Mouse (Mus musculus) liver, adult 2 months (tissue): Measurements from ENCODE around the gene Cdkal1. TPM values are rescaled to one million over a fixed set of nuclear protein-coding genes. Genes with fewer than 3 reads are reported as not detected.

Source experiments
- DNase-seq: peaks from one replicate; pipeline ENCODE4 v3.0.0-alpha.2; 2011; ENCODE audit warnings: low read depth, low spot score; ENCODE audit errors: extremely low read depth
- H3K27ac ChIP-seq: fragments of 200-500 bp; replicated peaks from 2 replicates; pipeline ENCODE4 v1.5.1; 2012; ENCODE audit warnings: low read depth, mild to moderate bottlenecking, control low read depth, inconsistent platforms, low read length; ENCODE audit not compliant: insufficient read depth
- H3K27me3 ChIP-seq: fragments of 200-500 bp; 2 replicates; pipeline ENCODE4 v1.6.1; 2012; ENCODE audit warnings: mild to moderate bottlenecking, moderate library complexity, low read length, inconsistent platforms; ENCODE audit not compliant: control insufficient read depth, insufficient read depth
- H3K36me3 ChIP-seq: fragments of 200-500 bp; 2 replicates; pipeline ENCODE4 v1.6.1; 2012; ENCODE audit warnings: low read length, inconsistent platforms; ENCODE audit not compliant: control insufficient read depth, insufficient read depth
- H3K4me1 ChIP-seq: fragments of 200-500 bp; 2 replicates; pipeline ENCODE4 v1.6.1; 2011; ENCODE audit warnings: low read length; ENCODE audit not compliant: control insufficient read depth, insufficient read depth
- H3K4me3 ChIP-seq: fragments of 200-500 bp; 2 replicates; pipeline ENCODE4 v1.5.1; 2011; ENCODE audit warnings: low read depth, mild to moderate bottlenecking, control low read depth, low read length, moderate library complexity; ENCODE audit not compliant: insufficient read depth
- H3K79me2 ChIP-seq: fragments of 200-500 bp; 2 replicates; pipeline ENCODE4 v1.6.1; 2012; ENCODE audit warnings: inconsistent platforms, mild to moderate bottlenecking, low read length, moderate library complexity; ENCODE audit not compliant: control insufficient read depth, insufficient read depth
- H3K9ac ChIP-seq: fragments of 200-500 bp; 2 replicates; pipeline ENCODE4 v1.6.1; 2012; ENCODE audit warnings: low read depth, mild to moderate bottlenecking, control low read depth, inconsistent platforms, low read length
- CTCF ChIP-seq: fragments of 200-500 bp; IDR thresholded peaks from 2 replicates; pipeline ENCODE4 v1.5.1; 2011; ENCODE audit warnings: low read depth, low read length, control low read depth
- POLR2A ChIP-seq: fragments of 200-500 bp; IDR thresholded peaks from 2 replicates; pipeline ENCODE4 v1.6.1; 2011; ENCODE audit warnings: low read length, control low read depth; ENCODE audit not compliant: insufficient read depth; ENCODE audit errors: extremely low read depth
- WGBS: fragments of 180-500 bp; shearing (Covaris S2); methylation state at CpG from one replicate; pipeline ENCODE4 v1.1.7; 2018; 5-methylcytosine and 5-hydroxymethylcytosine counted together
- polyA plus RNA-seq: library from polyadenylated mRNA; depleted of rRNA; stranded (reverse); fragments of >200 nt; gene quantifications from 2 replicates; pipeline ENCODE4 v1.2.3, GENCODE M21; 2012
- total RNA-seq: library from RNA; depleted of rRNA; stranded (reverse); fragments of >200 nt; gene quantifications from 2 replicates; pipeline ENCODE4 v1.2.3, GENCODE M21; 2014

The Cdkal1 gene
- total and polyA plus RNA-seq, 2 experiments: 1.7 to 13.6 TPM

DNA sequence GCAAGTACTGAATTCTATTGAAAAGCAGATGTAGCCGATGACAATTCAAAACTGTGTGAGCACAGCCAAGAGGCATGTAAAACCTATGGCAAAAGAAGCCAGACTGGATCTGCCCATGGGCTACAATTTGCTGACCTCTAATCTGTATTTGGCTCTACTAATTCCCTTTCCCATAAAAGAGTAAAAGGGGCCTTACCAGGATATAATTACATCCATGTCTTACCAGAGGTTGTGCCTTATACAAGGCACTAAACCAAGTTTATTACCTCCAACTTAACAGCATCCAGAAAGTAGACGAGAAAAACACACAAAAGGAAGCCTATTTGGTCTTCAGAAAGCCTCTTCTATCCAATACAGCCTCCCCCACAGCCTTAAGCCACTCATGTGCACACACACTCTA lies 213.2 kb downstream of the Cdkal1 start:
- Histone ChIP-seq H3K9ac (no peak overlapping the region), H3K27me3 (no peaks in the 10 kb centered on the region), H3K36me3 (no peaks in the 10 kb centered on the region), H3K4me3 (no peak overlapping the region), H3K4me1 (peaks cover 9% of the 10 kb centered on the region), H3K27ac (no peak overlapping the region), H3K79me2 (no peaks in the 10 kb centered on the region)
- WGBS: 96% methylated on average over 2 of the region's 2 CpGs
- TF ChIP-seq POLR2A (no peak), CTCF (no peak)
- no peak for DNase-seq

DNA sequence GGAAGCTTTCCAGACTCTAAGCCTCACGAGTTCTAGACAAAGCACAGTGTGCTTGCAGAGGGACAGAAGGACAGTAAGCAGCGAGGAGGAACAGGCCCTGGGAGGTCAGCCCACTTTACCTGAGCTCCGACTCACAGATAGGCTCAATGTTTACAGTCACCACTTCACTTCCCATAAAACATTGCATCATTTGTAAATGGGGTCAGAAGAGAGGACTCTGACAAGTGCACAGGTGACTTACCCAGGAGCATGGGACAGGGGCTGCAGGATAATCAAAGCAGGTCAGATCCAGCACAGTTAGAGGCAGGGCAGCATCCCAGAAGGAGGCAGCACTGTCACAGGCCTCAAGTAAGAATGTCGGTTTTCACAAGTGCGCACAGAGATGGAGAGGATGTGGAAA lies 214.3 kb downstream of the Cdkal1 start:
- TF ChIP-seq CTCF (no peak), POLR2A (no peak)
- Histone ChIP-seq H3K79me2 (peaks cover 2% of the 10 kb centered on the region; the same call in 1 of the 2 replicates), H3K27me3 (no peaks in the 10 kb centered on the region), H3K4me1 (peaks cover 9% of the 10 kb centered on the region), H3K9ac (no peak overlapping the region), H3K36me3 (no peaks in the 10 kb centered on the region), H3K4me3 (no peak overlapping the region), H3K27ac (no peak overlapping the region)
- WGBS: 39% methylated on average over 5 of the region's 5 CpGs
- peak; percentile 78 for DNase-seq

DNA sequence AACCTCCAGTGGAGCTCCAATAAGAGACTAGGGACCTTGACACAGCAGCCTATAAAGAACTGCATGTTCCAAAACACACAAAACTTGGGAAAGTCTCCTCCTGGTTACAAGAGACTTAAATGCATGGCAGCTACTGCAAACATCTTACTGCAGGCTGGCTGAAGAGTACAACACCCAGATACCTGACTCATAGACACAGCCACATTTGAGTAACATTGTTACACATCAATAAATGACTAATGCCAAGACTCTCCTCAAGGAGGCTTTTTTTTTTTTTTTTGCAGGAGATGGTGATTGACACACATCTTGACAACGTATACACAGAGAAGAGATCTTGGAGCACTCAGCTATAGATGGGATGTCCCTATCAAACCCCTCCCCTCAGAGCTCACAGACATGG lies 215.3 kb downstream of the Cdkal1 start:
- no peak overlapping the region for H3K27ac ChIP-seq
- H3K4me1 ChIP-seq: peaks cover 9% of the 10 kb centered on the region
- no peaks in the 10 kb centered on the region for H3K36me3 ChIP-seq
- WGBS: 95% methylated on average over 1 of the region's 1 CpGs
- H3K9ac ChIP-seq: no peak overlapping the region
- peaks cover 4% of the 10 kb centered on the region; the same call in 1 of the 2 replicates for H3K79me2 ChIP-seq
- no peak for DNase-seq
- H3K27me3 ChIP-seq: no peaks in the 10 kb centered on the region
- TF ChIP-seq CTCF (no peak), POLR2A (no peak)
- H3K4me3 ChIP-seq: no peak overlapping the region

DNA sequence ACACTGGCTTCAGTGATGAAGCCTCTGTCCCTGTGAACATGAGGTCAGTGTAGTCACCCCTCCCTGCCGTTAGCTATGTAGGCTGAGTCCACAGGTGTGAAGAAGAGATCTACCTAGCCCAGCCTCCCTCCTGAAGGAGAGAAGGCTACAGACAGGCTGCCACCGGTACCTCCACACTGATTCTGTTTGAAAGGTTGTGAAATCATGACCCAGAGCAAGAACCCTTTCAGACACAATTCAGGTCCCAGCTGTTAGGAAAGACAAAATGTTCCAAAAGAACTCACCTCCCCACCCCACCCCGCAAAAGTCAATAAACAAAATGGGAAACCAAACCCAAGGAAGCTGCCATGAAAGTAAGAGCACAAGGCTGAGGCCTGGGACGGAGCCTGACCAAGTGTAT lies 217.2 kb downstream of the Cdkal1 start:
- H3K27ac ChIP-seq: peak overlapping the region; percentile 4; the same call in 1 of the 2 replicates
- H3K36me3 ChIP-seq: no peaks in the 10 kb centered on the region
- H3K27me3 ChIP-seq: no peaks in the 10 kb centered on the region
- H3K9ac ChIP-seq: no peak overlapping the region
- H3K4me3 ChIP-seq: no peak overlapping the region
- TF ChIP-seq CTCF: no peak
- no peak for TF ChIP-seq POLR2A
- WGBS: 39% methylated on average over 4 of the region's 4 CpGs
- DNase-seq: peak; percentile 73
- peaks cover 4% of the 10 kb centered on the region; the same call in 1 of the 2 replicates for H3K79me2 ChIP-seq
- peaks cover 9% of the 10 kb centered on the region for H3K4me1 ChIP-seq

DNA sequence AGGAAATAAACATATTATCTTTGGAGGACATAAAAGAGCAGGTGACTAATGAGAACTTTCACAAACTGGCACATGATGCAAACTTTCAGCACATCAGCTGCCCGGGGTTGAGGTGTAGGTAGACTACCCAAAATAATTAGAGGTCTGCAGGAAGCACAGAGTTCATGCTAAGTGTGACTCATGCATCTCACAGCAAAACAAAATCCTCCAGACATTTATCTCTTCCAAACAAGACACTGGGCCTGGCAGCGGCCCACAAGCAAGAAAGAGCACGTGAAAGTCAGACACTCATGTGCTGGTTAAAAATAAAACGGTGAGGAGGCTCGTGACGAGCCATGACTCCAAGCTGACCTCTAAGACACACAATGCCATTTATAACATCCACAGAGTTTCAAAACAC lies 217.7 kb downstream of the Cdkal1 start:
- TF ChIP-seq POLR2A (no peak), CTCF (no peak)
- Histone ChIP-seq H3K4me3 (no peak overlapping the region), H3K9ac (no peak overlapping the region), H3K36me3 (no peaks in the 10 kb centered on the region), H3K27me3 (no peaks in the 10 kb centered on the region), H3K79me2 (peaks cover 4% of the 10 kb centered on the region; the same call in 1 of the 2 replicates), H3K4me1 (peaks cover 9% of the 10 kb centered on the region), H3K27ac (no peak overlapping the region)
- DNase-seq: peak; percentile 40
- 56% methylated on average over 6 of the region's 6 CpGs for WGBS

DNA sequence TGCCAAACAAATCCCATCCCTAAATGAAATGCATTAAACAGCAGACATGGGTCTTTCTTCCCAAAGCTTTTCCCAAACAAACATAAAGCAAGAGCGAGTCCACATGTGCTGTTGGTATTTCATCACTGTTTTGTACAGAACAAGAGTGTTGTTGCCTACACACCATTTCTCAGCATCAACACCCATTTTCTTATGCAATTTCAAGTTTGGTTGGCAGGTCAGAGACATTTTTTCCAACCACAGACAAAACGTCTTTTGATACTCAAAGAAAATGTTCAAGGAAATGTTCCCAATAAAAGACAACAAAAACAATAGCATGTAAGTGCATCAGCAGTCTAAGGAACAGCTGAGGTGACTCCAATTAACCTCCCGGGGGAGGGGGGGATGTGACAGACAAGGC lies 219.9 kb downstream of the Cdkal1 start:
- H3K27me3 ChIP-seq: no peaks in the 10 kb centered on the region
- DNase-seq: no peak

More for the DNA sequence above, 219.9 kb downstream of the Cdkal1 start:
- no peaks in the 10 kb centered on the region for H3K36me3 ChIP-seq
- H3K4me3 ChIP-seq: no peak overlapping the region
- peaks cover 4% of the 10 kb centered on the region; the same call in 1 of the 2 replicates for H3K79me2 ChIP-seq
- 78% methylated on average over 3 of the region's 3 CpGs for WGBS
- no peak overlapping the region for H3K27ac ChIP-seq
- no peak overlapping the region for H3K9ac ChIP-seq
- TF ChIP-seq CTCF (no peak), POLR2A (no peak)
- peaks cover 2% of the 10 kb centered on the region for H3K4me1 ChIP-seq
